23 mouse cellular contexts compared by ENCODE assay signal in the genomic region with DNA sequence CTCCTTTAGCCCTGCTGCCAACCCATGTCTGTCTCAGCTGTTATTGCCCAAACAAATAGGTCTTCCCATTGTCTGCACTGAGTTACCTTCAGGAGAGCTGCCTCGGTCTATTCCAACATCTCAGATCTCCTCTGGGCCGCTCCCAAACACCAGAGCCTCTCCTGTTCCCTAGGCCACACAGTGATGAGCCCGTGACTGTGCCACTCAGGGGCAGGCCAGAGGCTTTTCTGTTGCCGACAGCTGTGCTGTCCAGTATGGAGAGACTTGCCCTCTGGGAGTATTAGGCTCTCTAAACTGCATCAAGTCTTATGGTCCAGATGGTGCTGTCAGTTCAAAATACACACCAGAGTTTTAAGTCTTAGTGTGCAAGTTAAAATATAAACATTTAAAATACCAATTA.
DNase-seq lines count a peak whose midpoint lies in the region; ATAC-seq and TF ChIP-seq lines count a peak whose summit lies in the region.
"Had no signal": no experiment of that assay in that cellular context is flagged by ENCODE, and none has a peak within 500 bp of the region (broad histone marks: within the 10 kb centered on the region; RNA-seq: fewer than 3 reads in every experiment).

No protein-coding gene starts in this region.

- H3K36me3 ChIP-seq in hindbrain, embryonic 10.5 days = no peaks in the 10 kb centered on the region
- no peaks in the 10 kb centered on the region for H3K36me3 ChIP-seq in hindbrain, embryonic 16.5 days (ENCODE audit: control insufficient read depth, insufficient read depth, low read length)
- no peaks in the 10 kb centered on the region for H3K36me3 ChIP-seq in midbrain, embryonic 11.5 days (ENCODE audit: control insufficient read depth, insufficient read depth, low read length)
- H3K36me3 ChIP-seq in midbrain, embryonic 15.5 days (replicated peaks) = no peaks in the 10 kb centered on the region
- H3K36me3 ChIP-seq in embryonic facial prominence, embryonic 15.5 days = no peaks in the 10 kb centered on the region
- no peaks in the 10 kb centered on the region for H3K36me3 ChIP-seq in limb, embryonic 14.5 days (ENCODE audit: control insufficient read depth, insufficient read depth, low read length)
- H3K36me3 ChIP-seq: forebrain, embryonic 15.5 days; heart, embryonic 12.5 days; hindbrain, embryonic 15.5 days; intestine, embryonic 15.5 days had no signal

- 0 out of 2 replicates have a peak, but pooled peaks cover 12% of the 10 kb centered on the region for H3K4me1 ChIP-seq in hindbrain, embryonic 10.5 days (replicated peaks)
- H3K4me1 ChIP-seq in hindbrain, embryonic 16.5 days (ENCODE audit: control insufficient read depth, insufficient read depth, low read depth, low read length) = no peaks in the 10 kb centered on the region
- no peaks in the 10 kb centered on the region for H3K4me1 ChIP-seq in midbrain, embryonic 11.5 days (ENCODE audit: control insufficient read depth, insufficient read depth, low read length)
- no peaks in the 10 kb centered on the region for H3K4me1 ChIP-seq in midbrain, embryonic 15.5 days
- no peaks in the 10 kb centered on the region for H3K4me1 ChIP-seq in embryonic facial prominence, embryonic 15.5 days
- no peaks in the 10 kb centered on the region for H3K4me1 ChIP-seq in limb, embryonic 14.5 days (ENCODE audit: control insufficient read depth, insufficient read depth, low read length)
- H3K4me1 ChIP-seq: forebrain, embryonic 15.5 days; heart, embryonic 12.5 days; hindbrain, embryonic 15.5 days; intestine, embryonic 15.5 days had no signal

- H3K9me3 ChIP-seq in hindbrain, embryonic 10.5 days = no peaks in the 10 kb centered on the region
- H3K9me3 ChIP-seq in hindbrain, embryonic 16.5 days (ENCODE audit: control insufficient read depth, low read length) = no peaks in the 10 kb centered on the region
- H3K9me3 ChIP-seq in midbrain, embryonic 11.5 days (ENCODE audit: control insufficient read depth, low read length) = no peaks in the 10 kb centered on the region
- no peaks in the 10 kb centered on the region for H3K9me3 ChIP-seq in midbrain, embryonic 15.5 days
- no peaks in the 10 kb centered on the region for H3K9me3 ChIP-seq in embryonic facial prominence, embryonic 15.5 days (replicated peaks)
- H3K9me3 ChIP-seq in limb, embryonic 14.5 days (ENCODE audit: control insufficient read depth, low read length) = no peaks in the 10 kb centered on the region
- H3K9me3 ChIP-seq: forebrain, embryonic 15.5 days; G1E; heart, embryonic 12.5 days; hindbrain, embryonic 15.5 days; intestine, embryonic 15.5 days had no signal

- H3K27ac ChIP-seq in hindbrain, embryonic 10.5 days = peak overlapping the region; percentile 56; the same call in 1 of the 2 replicates
- no peak overlapping the region for H3K27ac ChIP-seq in hindbrain, embryonic 16.5 days (ENCODE audit: low read depth, low read length)
- no peak overlapping the region for H3K27ac ChIP-seq in midbrain, embryonic 11.5 days (ENCODE audit: low read depth, low read length)
- no peak overlapping the region for H3K27ac ChIP-seq in midbrain, embryonic 15.5 days
- no peak overlapping the region for H3K27ac ChIP-seq in embryonic facial prominence, embryonic 15.5 days (replicated peaks)
- H3K27ac ChIP-seq in limb, embryonic 14.5 days (replicated peaks; ENCODE audit: low read depth, low read length) = no peak overlapping the region
- H3K27ac ChIP-seq: forebrain, embryonic 15.5 days; hindbrain, embryonic 15.5 days; intestine, embryonic 15.5 days had no signal

- H3K9ac ChIP-seq in hindbrain, embryonic 16.5 days (ENCODE audit: low read depth, low read length) = no peak overlapping the region
- no peak overlapping the region for H3K9ac ChIP-seq in midbrain, embryonic 11.5 days (ENCODE audit: low read length)
- no peak overlapping the region for H3K9ac ChIP-seq in midbrain, embryonic 15.5 days
- no peak overlapping the region for H3K9ac ChIP-seq in embryonic facial prominence, embryonic 15.5 days
- no peak overlapping the region for H3K9ac ChIP-seq in limb, embryonic 14.5 days (ENCODE audit: low read depth, low read length, severe bottlenecking)
- H3K9ac ChIP-seq: forebrain, embryonic 15.5 days; heart, embryonic 12.5 days; hindbrain, embryonic 15.5 days; intestine, embryonic 15.5 days had no signal

- no peak for TF ChIP-seq POLR2A in limb, embryonic 14.5 days (IDR thresholded peaks at IDR 0.05; ENCODE audit: borderline replicate concordance, extremely low read depth, insufficient read depth, insufficient read length)

- H3K4me3 ChIP-seq in hindbrain, embryonic 10.5 days = no peak overlapping the region
- no peak overlapping the region for H3K4me3 ChIP-seq in hindbrain, embryonic 16.5 days (ENCODE audit: low read length)
- no peak overlapping the region for H3K4me3 ChIP-seq in midbrain, embryonic 11.5 days (ENCODE audit: low read depth, low read length)
- H3K4me3 ChIP-seq in midbrain, embryonic 15.5 days = no peak overlapping the region
- H3K4me3 ChIP-seq in embryonic facial prominence, embryonic 15.5 days (replicated peaks) = no peak overlapping the region
- no peak overlapping the region for H3K4me3 ChIP-seq in limb, embryonic 14.5 days (replicated peaks; ENCODE audit: low read length)
- H3K4me3 ChIP-seq: forebrain, embryonic 15.5 days; heart, embryonic 12.5 days; hindbrain, embryonic 15.5 days; intestine, embryonic 15.5 days had no signal

- ATAC-seq in hindbrain, embryonic 16.5 days = no peak
- ATAC-seq in midbrain, embryonic 11.5 days (ENCODE audit: low FRiP score) = no peak
- no peak for ATAC-seq in midbrain, embryonic 15.5 days (replicated peaks)
- peak; percentile 58; the same call in 1 of the 2 replicates for ATAC-seq in embryonic facial prominence, embryonic 15.5 days (ENCODE audit: insufficient number of reproducible peaks, low FRiP score, low TSS enrichment, low read depth)
- ATAC-seq in limb, embryonic 14.5 days (ENCODE audit: low FRiP score, low read depth) = peak; percentile 87
- ATAC-seq: forebrain, embryonic 15.5 days; intestine, embryonic 15.5 days; Patski had no signal

- no peaks in the 10 kb centered on the region for H3K27me3 ChIP-seq in hindbrain, embryonic 10.5 days (ENCODE audit: insufficient read depth, poor library complexity, severe bottlenecking)
- no peaks in the 10 kb centered on the region for H3K27me3 ChIP-seq in hindbrain, embryonic 16.5 days (replicated peaks; ENCODE audit: control insufficient read depth, insufficient read depth, low read length)
- no peaks in the 10 kb centered on the region for H3K27me3 ChIP-seq in midbrain, embryonic 11.5 days (ENCODE audit: control insufficient read depth, insufficient read depth, low read length)
- no peaks in the 10 kb centered on the region for H3K27me3 ChIP-seq in midbrain, embryonic 15.5 days (replicated peaks)
- no peaks in the 10 kb centered on the region for H3K27me3 ChIP-seq in embryonic facial prominence, embryonic 15.5 days
- H3K27me3 ChIP-seq in limb, embryonic 14.5 days (ENCODE audit: control insufficient read depth, insufficient read depth, low read length) = no peaks in the 10 kb centered on the region
- H3K27me3 ChIP-seq: CH12.LX; forebrain, embryonic 15.5 days; heart, embryonic 12.5 days; hindbrain, embryonic 15.5 days; intestine, embryonic 15.5 days; Patski had no signal

- DNase-seq in hindbrain, embryonic 10.5 days (ENCODE audit: low spot score) = peak; percentile 26
- peak; percentile 64 for DNase-seq in midbrain, embryonic 11.5 days (ENCODE audit: low spot score, missing footprints)
- peak; percentile 42 for DNase-seq in limb, embryonic 14.5 days (ENCODE audit: low spot score)
- no peak for DNase-seq in thymus, adult 18-20 months
- DNase-seq: adrenal gland, postnatal 36 days; B cell, adult 2 months; cerebellum, adult 11 months; cerebellum, adult 9-11 months; gastrocnemius, postnatal 10 days; heart, postnatal 10 days; kidney, postnatal 4 days; lung, postnatal 4 days; right cerebral cortex, postnatal 14 days had no signal

- H3K4me2 ChIP-seq in hindbrain, embryonic 16.5 days (ENCODE audit: low read length) = no peak overlapping the region
- no peak overlapping the region for H3K4me2 ChIP-seq in midbrain, embryonic 11.5 days
- H3K4me2 ChIP-seq in midbrain, embryonic 15.5 days = no peak overlapping the region
- H3K4me2 ChIP-seq in embryonic facial prominence, embryonic 15.5 days (replicated peaks) = no peak overlapping the region
- H3K4me2 ChIP-seq in limb, embryonic 14.5 days (replicated peaks; ENCODE audit: low read depth, low read length, severe bottlenecking) = no peak overlapping the region
- H3K4me2 ChIP-seq: forebrain, embryonic 15.5 days; heart, embryonic 12.5 days; hindbrain, embryonic 15.5 days; intestine, embryonic 15.5 days had no signal

- WGBS in hindbrain, embryonic 10.5 days = 73% methylated on average over 4 of the region's 4 CpGs
- WGBS in hindbrain, embryonic 16.5 days = 67% methylated on average over 4 of the region's 4 CpGs
- 80% methylated on average over 4 of the region's 4 CpGs for WGBS in midbrain, embryonic 11.5 days
- WGBS in midbrain, embryonic 15.5 days = 61% methylated on average over 4 of the region's 4 CpGs
- 66% methylated on average over 4 of the region's 4 CpGs for WGBS in embryonic facial prominence, embryonic 15.5 days
- 59% methylated on average over 4 of the region's 4 CpGs for WGBS in limb, embryonic 14.5 days

Comparison
In these comparisons a context has a peak if more than half of its experiments do, and no peak if none do; other contexts are left out.
1. DNase-seq: peak in hindbrain, embryonic 10.5 days (single experiment), midbrain, embryonic 11.5 days (single experiment) and limb, embryonic 14.5 days (single experiment); none in thymus, adult 18-20 months (0 of 2).
2. ATAC-seq: peak in embryonic facial prominence, embryonic 15.5 days (single experiment) and limb, embryonic 14.5 days (single experiment); none in hindbrain, embryonic 16.5 days (single experiment), midbrain, embryonic 11.5 days (single experiment) and midbrain, embryonic 15.5 days (single experiment).